Mouse (Mus musculus) thymus, adult 2 months (tissue): ENCODE results near the gene Srsf10. TPM values are rescaled to one million over a fixed set of nuclear protein-coding genes. Genes with fewer than 3 reads are reported as not detected.

Experiments
- DNase-seq: peaks from one replicate; pipeline ENCODE4 v3.0.0; 2021
- H3K27ac ChIP-seq: fragments of 200-500 bp; 2 replicates; pipeline ENCODE4 v1.5.1; 2012; ENCODE audit warnings: low read length, control low read depth; ENCODE audit not compliant: control insufficient read depth, insufficient read depth
- H3K27me3 ChIP-seq: fragments of 200-500 bp; 2 replicates; pipeline ENCODE4 v1.6.1; 2012; ENCODE audit warnings: mild to moderate bottlenecking, low read length, moderate library complexity, mixed read lengths; ENCODE audit not compliant: control insufficient read depth, insufficient read depth
- H3K36me3 ChIP-seq: fragments of 200-500 bp; 2 replicates; pipeline ENCODE4 v1.6.1; 2012; ENCODE audit warnings: mild to moderate bottlenecking, low read length, moderate library complexity; ENCODE audit not compliant: control insufficient read depth, insufficient read depth
- H3K4me1 ChIP-seq: fragments of 200-500 bp; replicated peaks from 2 replicates; pipeline ENCODE4 v1.6.1; 2012; ENCODE audit warnings: low read length; ENCODE audit not compliant: control insufficient read depth, insufficient read depth
- H3K4me3 ChIP-seq: fragments of 200-500 bp; 2 replicates; pipeline ENCODE4 v1.5.1; 2012; ENCODE audit warnings: mild to moderate bottlenecking, low read length, control low read depth, moderate library complexity; ENCODE audit not compliant: control insufficient read depth, insufficient read depth
- CTCF ChIP-seq: fragments of 200-500 bp; IDR thresholded peaks from 2 replicates; pipeline ENCODE4 v1.5.1; 2012; ENCODE audit warnings: mild to moderate bottlenecking, control low read depth, low read length, moderate library complexity, borderline replicate concordance; ENCODE audit not compliant: control insufficient read depth, poor library complexity, insufficient read depth; ENCODE audit errors: extremely low read depth
- POLR2A ChIP-seq: fragments of 200-500 bp; IDR thresholded peaks from 2 replicates; pipeline ENCODE4 v1.6.1; 2012; ENCODE audit warnings: mild to moderate bottlenecking, low read length, control low read depth, moderate library complexity; ENCODE audit not compliant: control insufficient read depth, poor library complexity, insufficient read depth; ENCODE audit errors: extremely low read depth
- WGBS: fragments of 180-500 bp; shearing (Covaris S2); methylation state at CpG from one replicate; pipeline ENCODE4 v1.1.7; 2018; 5-methylcytosine and 5-hydroxymethylcytosine counted together
- polyA plus RNA-seq: library from polyadenylated mRNA; depleted of rRNA; stranded (reverse); fragments of >200 nt; gene quantifications from 2 replicates; pipeline ENCODE4 v1.2.3, GENCODE M21; 2012

Srsf10 gene
- polyA plus RNA-seq, 1 experiment = 194 TPM

DNA sequence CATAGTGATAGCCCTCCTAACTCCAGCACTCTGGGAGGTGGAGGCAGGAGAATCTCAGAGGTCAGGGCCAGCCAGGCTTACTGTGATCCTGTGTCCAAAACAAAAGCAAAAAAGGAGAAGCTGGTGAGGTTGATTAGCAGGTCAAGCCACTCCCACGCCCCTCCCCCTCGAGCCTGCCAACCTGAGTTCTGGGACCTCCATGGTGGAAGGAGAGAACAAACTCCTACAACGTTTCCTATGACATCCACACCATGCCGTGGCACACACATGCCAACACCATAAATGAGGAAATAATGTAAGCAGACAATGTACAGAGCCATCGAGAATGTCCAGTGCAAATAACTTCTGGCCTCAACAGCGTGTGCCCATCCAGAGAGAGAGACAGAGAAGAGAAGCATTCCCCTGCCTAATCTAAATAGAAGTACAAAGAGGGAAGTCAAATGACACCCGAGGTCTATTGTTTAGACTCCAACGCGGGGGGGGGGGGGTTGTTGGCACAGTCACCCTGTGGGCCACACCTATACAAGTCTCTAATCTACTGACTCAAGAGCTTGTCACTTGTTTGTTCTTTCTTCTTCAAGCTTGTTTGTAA lies 20.5 kb downstream of the Srsf10 start:
- Histone ChIP-seq H3K4me1 (peaks cover 24% of the 10 kb centered on the region), H3K4me3 (0 out of 2 replicates have a peak overlapping the region, but pooled peaks have one; percentile 25), H3K27me3 (no peaks in the 10 kb centered on the region), H3K27ac (peak overlapping the region; percentile 70), H3K36me3 (peaks cover 14% of the 10 kb centered on the region)
- WGBS = 5% methylated on average over 9 of the region's 9 CpGs
- DNase-seq = no peak
- TF ChIP-seq CTCF (no peak), POLR2A (no peak)

DNA sequence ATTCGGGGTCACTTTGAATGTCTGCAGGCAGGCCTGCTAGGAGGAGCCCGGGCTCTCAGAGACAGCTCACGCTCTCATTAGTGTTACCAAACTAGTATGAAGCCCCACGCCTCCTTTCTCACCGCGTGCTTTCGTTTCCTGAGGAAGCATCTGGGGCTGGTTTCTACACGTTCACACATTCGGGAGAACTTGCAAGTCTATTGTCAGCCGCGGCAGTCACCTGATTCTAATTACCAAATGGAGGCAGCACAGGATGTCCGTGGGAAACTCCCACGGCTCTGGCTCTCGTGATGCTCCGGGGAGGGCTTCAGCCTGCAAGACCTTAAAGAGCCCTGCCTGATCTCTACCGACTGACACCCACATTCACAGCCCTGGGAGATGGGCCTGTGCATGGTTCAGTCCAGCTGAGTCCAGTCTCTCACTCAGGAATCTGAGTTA lies 21.1 kb downstream of the Srsf10 start:
- peaks cover 11% of the 10 kb centered on the region for H3K36me3 ChIP-seq
- WGBS = 0% methylated on average over 16 of the region's 16 CpGs
- DNase-seq = peak; percentile 75
- TF ChIP-seq CTCF = 0 out of 2 replicates have a peak, but pooled peaks have one; percentile 7
- TF ChIP-seq POLR2A = no peak
- H3K4me1 ChIP-seq = peaks cover 24% of the 10 kb centered on the region
- peak overlapping the region; percentile 70 for H3K27ac ChIP-seq
- H3K4me3 ChIP-seq = peak overlapping the region; percentile 25; the same call in 1 of the 2 replicates
- H3K27me3 ChIP-seq = no peaks in the 10 kb centered on the region

DNA sequence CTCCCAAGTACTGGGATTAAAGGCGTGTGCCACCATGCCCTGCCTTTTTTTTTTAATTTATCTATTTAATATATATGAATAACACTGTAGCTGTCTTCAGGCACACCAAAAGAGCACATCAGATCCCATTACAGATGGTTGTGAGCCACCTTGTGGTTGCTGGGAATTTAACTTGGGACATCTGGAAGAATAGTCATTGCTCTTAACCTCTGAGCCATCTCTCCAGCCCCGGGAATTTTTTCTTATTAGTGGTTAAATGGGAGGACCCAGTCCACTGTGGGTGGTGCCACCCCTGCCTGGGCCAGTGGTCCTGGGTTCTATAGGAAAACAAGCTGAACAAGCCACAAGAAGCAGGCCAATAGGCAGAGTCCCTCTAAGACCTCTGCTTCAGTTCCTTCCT lies 22.2 kb downstream of the Srsf10 start:
- no peak overlapping the region for H3K4me3 ChIP-seq
- no peak for DNase-seq
- H3K4me1 ChIP-seq = peaks cover 26% of the 10 kb centered on the region
- TF ChIP-seq POLR2A (no peak), CTCF (no peak)
- no peaks in the 10 kb centered on the region for H3K27me3 ChIP-seq
- H3K36me3 ChIP-seq = no peaks in the 10 kb centered on the region
- H3K27ac ChIP-seq = no peak overlapping the region
- 64% methylated on average over 2 of the region's 2 CpGs for WGBS

DNA sequence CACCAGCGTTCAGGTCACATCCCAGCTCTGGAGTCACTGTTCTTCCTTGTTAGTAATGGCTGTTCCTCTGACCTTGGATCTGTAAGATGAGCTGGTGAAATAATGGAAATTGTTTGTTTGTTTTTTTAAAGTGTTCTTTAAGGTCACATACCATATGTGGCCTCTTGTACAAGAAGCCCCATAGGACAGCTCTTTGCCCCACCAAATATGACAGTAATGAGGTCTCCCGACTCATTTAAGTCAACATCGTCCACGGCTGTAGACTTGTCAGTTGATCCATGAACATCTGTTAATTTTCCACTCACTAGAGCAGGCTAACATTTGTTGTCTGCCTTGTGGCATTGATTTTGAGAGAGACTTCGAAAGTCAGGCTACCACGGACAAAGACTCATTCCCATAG lies 23.5 kb downstream of the Srsf10 start:
- Histone ChIP-seq H3K4me1 (peaks cover 38% of the 10 kb centered on the region), H3K27ac (no peak overlapping the region), H3K27me3 (no peaks in the 10 kb centered on the region), H3K36me3 (no peaks in the 10 kb centered on the region), H3K4me3 (no peak overlapping the region)
- no peak for DNase-seq
- 98% methylated on average over 6 of the region's 6 CpGs for WGBS
- TF ChIP-seq POLR2A (no peak), CTCF (no peak)

DNA sequence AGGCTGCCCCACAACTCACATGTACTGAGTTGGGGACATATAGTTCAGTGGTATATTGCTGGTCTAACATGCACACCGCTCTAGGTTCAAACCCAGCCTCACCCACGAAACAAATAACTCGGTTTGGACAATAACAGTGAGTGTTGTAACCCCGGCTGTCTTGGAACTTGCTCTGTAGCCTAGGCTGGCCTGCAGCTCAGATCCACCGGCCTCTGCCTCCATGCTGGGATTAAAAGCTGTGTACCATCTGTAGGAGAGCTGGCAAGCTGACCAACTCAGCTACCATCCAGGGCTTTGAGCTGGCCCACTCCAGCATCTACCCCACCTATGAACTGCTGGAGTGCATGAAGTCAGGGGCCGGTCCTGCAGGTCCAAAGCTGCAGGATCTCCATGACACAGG lies 24.5 kb downstream of the Srsf10 start:
- no peak for DNase-seq
- Histone ChIP-seq H3K27ac (no peak overlapping the region), H3K4me1 (peaks cover 42% of the 10 kb centered on the region), H3K36me3 (no peaks in the 10 kb centered on the region), H3K4me3 (no peak overlapping the region), H3K27me3 (no peaks in the 10 kb centered on the region)
- 98% methylated on average over 6 of the region's 6 CpGs for WGBS
- TF ChIP-seq POLR2A (no peak), CTCF (no peak)

DNA sequence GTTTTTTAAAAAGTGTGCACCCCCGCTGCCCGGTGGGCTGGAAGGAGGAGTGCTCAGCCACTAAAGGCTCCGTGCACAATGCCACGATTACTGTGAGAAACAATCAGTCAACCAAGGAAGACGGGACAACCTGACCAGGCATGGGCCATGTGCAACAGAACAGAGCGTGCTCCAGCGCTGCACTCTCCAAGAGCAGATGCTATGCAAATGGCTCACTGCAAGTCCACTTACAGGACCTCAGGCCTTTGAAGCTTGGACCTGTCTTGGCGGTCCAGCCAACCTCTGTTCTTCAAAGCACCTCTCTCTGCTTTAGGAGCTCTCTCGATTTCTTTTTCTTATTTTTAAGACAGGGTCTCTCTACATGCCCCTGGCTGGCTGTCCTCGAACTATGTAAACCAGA lies 25.0 kb downstream of the Srsf10 start:
- DNase-seq = no peak
- WGBS = 98% methylated on average over 10 of the region's 10 CpGs

DNA sequence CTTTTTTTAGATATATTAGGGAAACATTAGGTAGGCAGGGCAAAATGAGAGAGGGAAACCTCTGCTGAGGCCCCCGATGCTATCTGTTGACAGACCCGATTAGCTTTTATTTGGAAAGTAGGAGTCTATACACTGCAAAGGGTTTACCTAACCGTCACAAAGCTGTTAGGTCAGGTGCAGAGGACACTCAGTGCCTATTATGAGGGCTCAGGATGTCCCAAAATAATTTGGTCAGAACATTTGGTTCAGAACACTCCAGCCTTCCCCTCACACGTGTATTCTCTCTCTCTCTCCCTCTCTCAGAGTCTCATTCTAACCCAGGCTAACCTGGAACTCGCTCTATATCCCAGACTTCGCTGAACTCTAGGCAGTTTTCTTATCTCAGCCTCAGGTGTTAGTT lies 26.5 kb downstream of the Srsf10 start:
- TF ChIP-seq CTCF (no peak), POLR2A (no peak)
- no peaks in the 10 kb centered on the region for H3K36me3 ChIP-seq
- no peak overlapping the region for H3K27ac ChIP-seq
- no peak for DNase-seq
- no peak overlapping the region for H3K4me3 ChIP-seq
- H3K27me3 ChIP-seq = no peaks in the 10 kb centered on the region
- WGBS = 93% methylated on average over 6 of the region's 6 CpGs
- peaks cover 27% of the 10 kb centered on the region for H3K4me1 ChIP-seq

More for the DNA sequence above, 25.0 kb downstream of the Srsf10 start:
- Histone ChIP-seq H3K36me3 (no peaks in the 10 kb centered on the region), H3K27ac (no peak overlapping the region), H3K27me3 (no peaks in the 10 kb centered on the region), H3K4me1 (peaks cover 37% of the 10 kb centered on the region), H3K4me3 (no peak overlapping the region)
- TF ChIP-seq CTCF = no peak
- TF ChIP-seq POLR2A = no peak
